Mouse (Mus musculus): ENCODE measurements around the gene Gm10320.

DNA sequence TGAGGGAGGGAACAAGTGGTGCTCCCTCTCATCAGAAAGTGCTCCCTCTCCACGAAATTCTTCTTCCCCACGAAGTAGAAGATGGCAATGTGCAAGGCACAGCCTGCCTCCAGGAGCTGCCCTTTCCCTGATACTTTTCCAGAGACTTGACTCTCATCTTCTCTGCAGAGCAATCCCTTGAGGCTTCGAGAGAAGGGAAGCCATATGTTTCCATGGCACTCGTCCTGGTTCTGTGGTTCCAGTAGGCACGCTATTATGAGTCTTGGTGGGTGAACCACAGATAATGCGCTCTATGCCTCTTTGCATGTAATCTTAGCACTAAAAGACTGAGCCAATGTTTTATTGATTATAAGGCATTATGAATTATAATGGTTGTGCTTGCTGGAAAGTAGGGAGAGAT, 44.1 kb downstream of the Gm10320 start:
- no peak for TF ChIP-seq CTCF (IDR thresholded peaks at IDR 0.05; ENCODE audit: low read depth)
- no peak for TF ChIP-seq EP300 (IDR thresholded peaks at IDR 0.05; ENCODE audit: low read depth)

Data from liver, embryonic 14.5 days (tissue).